ENCODE assay signal across 27 mouse cellular contexts in the genomic region with DNA sequence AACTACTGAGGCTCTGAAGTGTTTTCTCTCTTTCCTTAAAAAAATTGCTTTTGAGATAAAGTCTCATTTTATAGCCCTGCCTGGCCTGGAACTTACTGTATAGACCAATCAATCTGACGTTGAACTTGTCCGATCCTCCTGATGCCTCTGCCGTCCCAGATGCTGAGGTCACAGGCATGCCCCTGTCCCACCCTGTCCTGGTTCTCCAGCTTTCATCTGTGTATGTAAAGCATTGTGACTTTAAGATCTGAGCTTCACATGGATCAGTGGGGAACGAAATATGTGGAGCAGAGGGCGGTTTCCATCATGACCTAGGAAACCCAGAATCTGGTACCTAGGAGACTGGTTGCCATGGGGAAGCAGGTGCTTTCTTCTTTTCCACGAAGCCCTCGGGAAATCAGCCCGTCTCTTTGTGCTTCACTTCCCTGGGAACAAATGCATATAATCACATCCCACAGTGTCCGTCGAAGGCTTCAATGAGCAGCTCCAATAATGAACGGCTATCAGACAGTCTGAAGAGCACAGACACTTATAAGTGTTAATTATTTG. TPM values are rescaled to one million over a fixed set of nuclear protein-coding genes. Genes with fewer than 3 reads are reported as not detected.
DNase-seq lines count a peak whose midpoint lies in the region; ATAC-seq lines count a peak whose summit lies in the region.
"Had no signal": no experiment of that assay in that cellular context is flagged by ENCODE, and none has a peak within 500 bp of the region (broad histone marks: within the 10 kb centered on the region; RNA-seq: fewer than 3 reads in every experiment).

No protein-coding gene starts in this region.

- no peaks in the 10 kb centered on the region for H3K27me3 ChIP-seq in hindbrain, embryonic 11.5 days (ENCODE audit: control insufficient read depth, insufficient read depth, low read length)
- H3K27me3 ChIP-seq in midbrain, embryonic 11.5 days (ENCODE audit: control insufficient read depth, insufficient read depth, low read length), result no peaks in the 10 kb centered on the region
- H3K27me3 ChIP-seq: liver, embryonic 13.5 days; Patski; stomach, embryonic 15.5 days had no signal

- no peak overlapping the region for H3K4me2 ChIP-seq in hindbrain, embryonic 11.5 days (replicated peaks; ENCODE audit: low read depth, low read length)
- H3K4me2 ChIP-seq in midbrain, embryonic 11.5 days, result no peak overlapping the region
- H3K4me2 ChIP-seq: liver, embryonic 13.5 days; stomach, embryonic 15.5 days had no signal

- no peaks in the 10 kb centered on the region for H3K9me3 ChIP-seq in hindbrain, embryonic 11.5 days (ENCODE audit: control insufficient read depth, low read length)
- no peaks in the 10 kb centered on the region for H3K9me3 ChIP-seq in midbrain, embryonic 11.5 days (ENCODE audit: control insufficient read depth, low read length)
- H3K9me3 ChIP-seq: liver, embryonic 13.5 days; stomach, embryonic 15.5 days had no signal

- H3K36me3 ChIP-seq in hindbrain, embryonic 11.5 days (ENCODE audit: control insufficient read depth, insufficient read depth, low read length), result no peaks in the 10 kb centered on the region
- no peaks in the 10 kb centered on the region for H3K36me3 ChIP-seq in midbrain, embryonic 11.5 days (ENCODE audit: control insufficient read depth, insufficient read depth, low read length)
- H3K36me3 ChIP-seq: liver, embryonic 13.5 days; stomach, embryonic 15.5 days had no signal

- H3K4me1 ChIP-seq in hindbrain, embryonic 11.5 days (replicated peaks; ENCODE audit: control insufficient read depth, insufficient read depth, low read length), result no peaks in the 10 kb centered on the region
- H3K4me1 ChIP-seq in midbrain, embryonic 11.5 days (ENCODE audit: control insufficient read depth, insufficient read depth, low read length), result no peaks in the 10 kb centered on the region
- H3K4me1 ChIP-seq: liver, embryonic 13.5 days; stomach, embryonic 15.5 days had no signal

- intact Hi-C loops in left cerebral cortex, postnatal 4 days (cut with DNase I), result no loop called here
- intact Hi-C loops in left cerebral cortex, postnatal 36 days (cut with DNase I), result no loop called here

- ATAC-seq in hindbrain, embryonic 11.5 days (ENCODE audit: low FRiP score), result peak; percentile 63; the same call in 1 of the 2 replicates
- peak; percentile 52; the same call in 1 of the 2 replicates for ATAC-seq in midbrain, embryonic 11.5 days (ENCODE audit: low FRiP score)
- ATAC-seq: activated CD4-positive, CD25-positive, alpha-beta regulatory T cell, adult 4 months; inflammation-experienced regulatory T-cells, adult 6 months; Patski had no signal

- DNase-seq in left cerebral cortex, postnatal 4 days, result peak; percentile 8
- DNase-seq in left cerebral cortex, postnatal 36 days (ENCODE audit: low spot score in 2 of 2), result no peak
- peak; percentile 75 for DNase-seq in hindbrain, embryonic 11.5 days (ENCODE audit: low spot score)
- peak; percentile 86 for DNase-seq in midbrain, embryonic 11.5 days (ENCODE audit: low spot score, missing footprints)
- DNase-seq in retina, postnatal 1 day, result peak; percentile 40
- DNase-seq in layer of hippocampus, postnatal 25 days (ENCODE audit: extremely low spot score in 1 of 2, low spot score in 1 of 2), result no peak
- DNase-seq in layer of hippocampus, postnatal 36 days, result no peak
- DNase-seq: adrenal gland, postnatal 14 days; cerebellum, adult 9-10 months; gastrocnemius, postnatal 10 days; heart, postnatal 10 days; kidney, adult 9 months; liver, embryonic 13.5 days; right cerebral cortex, postnatal 14 days; thymus, adult 2 months had no signal

- no peak overlapping the region for H3K9ac ChIP-seq in hindbrain, embryonic 11.5 days (ENCODE audit: low read depth, low read length)
- no peak overlapping the region for H3K9ac ChIP-seq in midbrain, embryonic 11.5 days (ENCODE audit: low read length)
- H3K9ac ChIP-seq: liver, embryonic 13.5 days; stomach, embryonic 15.5 days had no signal

- H3K27ac ChIP-seq in hindbrain, embryonic 11.5 days (ENCODE audit: low read depth, low read length), result peak overlapping the region; percentile 24; the same call in 1 of the 2 replicates
- H3K27ac ChIP-seq in midbrain, embryonic 11.5 days (ENCODE audit: low read depth, low read length), result peak overlapping the region; percentile 40; the same call in 1 of the 2 replicates
- H3K27ac ChIP-seq: liver, embryonic 13.5 days; stomach, embryonic 15.5 days had no signal

- H3K4me3 ChIP-seq in hindbrain, embryonic 11.5 days (ENCODE audit: low read depth, low read length), result no peak overlapping the region
- H3K4me3 ChIP-seq in midbrain, embryonic 11.5 days (ENCODE audit: low read depth, low read length), result no peak overlapping the region
- H3K4me3 ChIP-seq: liver, embryonic 13.5 days; myocyte; stomach, embryonic 15.5 days had no signal

- 40% methylated on average over 11 of the region's 11 CpGs for WGBS in hindbrain, embryonic 11.5 days
- 31% methylated on average over 11 of the region's 11 CpGs for WGBS in midbrain, embryonic 11.5 days

RNA-seq across cellular contexts. Expression of gene Krt26, which starts 1.6 kb away (rescaled TPM):
- total RNA-seq in left cerebral cortex, postnatal 4 days (2021), result not detected
- total RNA-seq in left cerebral cortex, postnatal 36 days (2021), result not detected
- polyA plus RNA-seq in hindbrain, embryonic 11.5 days (2014; fragmentation: Nextera tagmentation; extraction: Ambion mirVana), result 0.12 and 0.24 TPM in 2 replicates
- 0.68 and 0.94 TPM in 2 replicates for polyA plus RNA-seq in midbrain, embryonic 11.5 days (2014; fragmentation: Nextera tagmentation; extraction: Ambion mirVana)
- total RNA-seq in layer of hippocampus, postnatal 25 days (2021), result not detected
- total RNA-seq in layer of hippocampus, postnatal 36 days (2021), result not detected
- total RNA-seq: adrenal gland, postnatal 14 days; gastrocnemius, postnatal 10 days; heart, adult 8-10 months; heart, postnatal 10 days; left cerebral cortex, adult 18-20 months had no signal
- polyA plus RNA-seq: activated CD4-positive, CD25-positive, alpha-beta regulatory T cell, adult 4 months; inflammation-experienced regulatory T-cells, adult 6 months; large intestine, adult 2 months; limb, embryonic 11.5 days; liver, embryonic 13.5 days; lung, embryonic 16.5 days; myocyte; Patski; spleen, adult 2 months; thymus, adult 2 months had no signal

RNA-seq across cellular contexts. Expression of gene Krt27, which starts 11.5 kb away (rescaled TPM):
- not detected for total RNA-seq in left cerebral cortex, postnatal 4 days (2021)
- not detected for total RNA-seq in left cerebral cortex, postnatal 36 days (2021)
- not detected in 2 replicates for polyA plus RNA-seq in hindbrain, embryonic 11.5 days (2014; fragmentation: Nextera tagmentation; extraction: Ambion mirVana)
- polyA plus RNA-seq in midbrain, embryonic 11.5 days (2014; fragmentation: Nextera tagmentation; extraction: Ambion mirVana), result not detected in 2 replicates
- not detected for total RNA-seq in layer of hippocampus, postnatal 25 days (2021)
- total RNA-seq in layer of hippocampus, postnatal 36 days (2021), result not detected
- total RNA-seq: adrenal gland, postnatal 14 days; gastrocnemius, postnatal 10 days; heart, adult 8-10 months; heart, postnatal 10 days; left cerebral cortex, adult 18-20 months had no signal
- polyA plus RNA-seq: cortical plate, adult 2 months; inflammation-experienced regulatory T-cells, adult 6 months; large intestine, adult 2 months; limb, embryonic 11.5 days; liver, embryonic 13.5 days; lung, embryonic 16.5 days; myocyte; Patski; spleen, adult 2 months; stomach, embryonic 15.5 days had no signal

RNA-seq across cellular contexts. Expression of gene Krt25, which starts 16.6 kb away (rescaled TPM):
- not detected for total RNA-seq in left cerebral cortex, postnatal 4 days (2021)
- total RNA-seq in left cerebral cortex, postnatal 36 days (2021), result not detected
- not detected in 2 replicates for polyA plus RNA-seq in hindbrain, embryonic 11.5 days (2014; fragmentation: Nextera tagmentation; extraction: Ambion mirVana)
- polyA plus RNA-seq in midbrain, embryonic 11.5 days (2014; fragmentation: Nextera tagmentation; extraction: Ambion mirVana), result not detected in 2 replicates
- not detected for total RNA-seq in layer of hippocampus, postnatal 25 days (2021)
- not detected for total RNA-seq in layer of hippocampus, postnatal 36 days (2021)
- total RNA-seq: adrenal gland, postnatal 14 days; heart, adult 8-10 months; heart, postnatal 10 days; left cerebral cortex, adult 18-20 months had no signal
- polyA plus RNA-seq: activated CD4-positive, CD25-positive, alpha-beta regulatory T cell, adult 4 months; inflammation-experienced regulatory T-cells, adult 6 months; large intestine, adult 2 months; limb, embryonic 11.5 days; liver, embryonic 13.5 days; lung, embryonic 16.5 days; myocyte; Patski; spleen, adult 2 months had no signal

RNA-seq across cellular contexts. Expression of gene Krt28, which starts 35.3 kb away (rescaled TPM):
- total RNA-seq in left cerebral cortex, postnatal 4 days (2021), result not detected
- total RNA-seq in left cerebral cortex, postnatal 36 days (2021), result not detected
- 0.39 and 0.60 TPM in 2 replicates for polyA plus RNA-seq in hindbrain, embryonic 11.5 days (2014; fragmentation: Nextera tagmentation; extraction: Ambion mirVana)
- 0.26 and 0.61 TPM in 2 replicates for polyA plus RNA-seq in midbrain, embryonic 11.5 days (2014; fragmentation: Nextera tagmentation; extraction: Ambion mirVana)
- under 1 TPM; 0.21 to 0.49 TPM for total RNA-seq in layer of hippocampus, postnatal 25 days (2021)
- under 1 TPM; 0.27 to 0.30 TPM for total RNA-seq in layer of hippocampus, postnatal 36 days (2021)
- total RNA-seq: adrenal gland, postnatal 14 days; heart, adult 8-10 months; heart, postnatal 10 days; left cerebral cortex, adult 18-20 months had no signal
- polyA plus RNA-seq: activated CD4-positive, CD25-positive, alpha-beta regulatory T cell, adult 4 months; inflammation-experienced regulatory T-cells, adult 6 months; liver, embryonic 13.5 days; Patski; spleen, adult 2 months; thymus, adult 2 months had no signal

RNA-seq across cellular contexts. Expression of gene Krt10, which starts 49.8 kb away (rescaled TPM):
- total RNA-seq in left cerebral cortex, postnatal 4 days (2021), result 10 to 100 TPM in 1 of 2 experiments, 1 to 10 TPM in 1; 9.5 to 12.3 TPM
- total RNA-seq in left cerebral cortex, postnatal 36 days (2021), result 10 to 100 TPM in 1 of 2 experiments, 1 to 10 TPM in 1; 9.7 to 12.4 TPM
- polyA plus RNA-seq in hindbrain, embryonic 11.5 days (2014; fragmentation: Nextera tagmentation; extraction: Ambion mirVana), result 27.8 and 35.1 TPM in 2 replicates
- polyA plus RNA-seq in midbrain, embryonic 11.5 days (2014; fragmentation: Nextera tagmentation; extraction: Ambion mirVana), result 31.6 and 38.3 TPM in 2 replicates
- total RNA-seq in layer of hippocampus, postnatal 25 days (2021), result 10 to 100 TPM; 12.6 to 15.7 TPM
- total RNA-seq in layer of hippocampus, postnatal 36 days (2021), result 10 to 100 TPM; 15.3 to 17.5 TPM

Comparison
In these comparisons a context has a peak if more than half of its experiments do, and no peak if none do; other contexts are left out.
1. DNase-seq: peak in left cerebral cortex, postnatal 4 days (single experiment), hindbrain, embryonic 11.5 days (single experiment), midbrain, embryonic 11.5 days (single experiment) and retina, postnatal 1 day (single experiment); none in left cerebral cortex, postnatal 36 days (0 of 2), layer of hippocampus, postnatal 25 days (0 of 2) and layer of hippocampus, postnatal 36 days (0 of 2).